Mouse (Mus musculus): Measurements from ENCODE around the gene Plekhg5. TPM values are rescaled to one million over a fixed set of nuclear protein-coding genes. Genes with fewer than 3 reads are reported as not detected.
A peak's percentile ranks its signal among the peaks of the same experiment; 100 is the strongest.

Plekhg5 gene
- total RNA-seq, 2 experiments from 2014 or later: 10.9 to 15.9 TPM

GRCm38 (mm10) chr4:152125161-152126025 is 53.1 kb downstream of the Plekhg5 start:
- DNase-seq: peak; percentile 86 to 87

GRCm38 (mm10) chr4:152126026-152126920 is 54.0 kb downstream of the Plekhg5 start:
- peak in 1 of 2 experiments; percentile 54 for DNase-seq

GRCm38 (mm10) chr4:152127884-152128283 is 55.6 kb downstream of the Plekhg5 start:
- DNase-seq: no peak

- DNase-seq: no peak
These were observed 56.5 kb downstream of the Plekhg5 start for GRCm38 (mm10) chr4:152128784-152129183.

GRCm38 (mm10) chr4:152129395-152129930 is 57.2 kb downstream of the Plekhg5 start:
- DNase-seq: no peak

- DNase-seq: peak; percentile 72 to 73
These were observed 58.7 kb downstream of the Plekhg5 start for GRCm38 (mm10) chr4:152130771-152131653.

- no peak for DNase-seq
These were observed 59.8 kb downstream of the Plekhg5 start for GRCm38 (mm10) chr4:152131809-152132771.

GRCm38 (mm10) chr4:152132772-152133169 is 60.5 kb downstream of the Plekhg5 start:
- DNase-seq: no peak

GRCm38 (mm10) chr4:152133213-152133612 is 60.9 kb downstream of the Plekhg5 start:
- DNase-seq: no peak

GRCm38 (mm10) chr4:152134507-152134906 is 62.2 kb downstream of the Plekhg5 start:
- no peak for DNase-seq

GRCm38 (mm10) chr4:152135363-152135762 is 63.1 kb downstream of the Plekhg5 start:
- no peak for DNase-seq

GRCm38 (mm10) chr4:152136112-152136875 is 64.0 kb downstream of the Plekhg5 start:
- DNase-seq: no peak

- no peak for DNase-seq
These were observed 64.6 kb downstream of the Plekhg5 start for GRCm38 (mm10) chr4:152136876-152137250.

- peak; percentile 90 to 91 for DNase-seq
These were observed 66.4 kb downstream of the Plekhg5 start for GRCm38 (mm10) chr4:152138497-152139260.

GRCm38 (mm10) chr4:152140441-152140840 is 68.1 kb downstream of the Plekhg5 start:
- no peak for DNase-seq

- DNase-seq: no peak
These were observed 69.3 kb downstream of the Plekhg5 start for GRCm38 (mm10) chr4:152141521-152142135.

GRCm38 (mm10) chr4:152143632-152144031 is 71.3 kb downstream of the Plekhg5 start:
- DNase-seq: no peak

GRCm38 (mm10) chr4:152145473-152145872 is 73.2 kb downstream of the Plekhg5 start:
- DNase-seq: no peak
